Mouse (Mus musculus) kidney, adult 9 months (tissue): Measurements from ENCODE around the gene Ly6g6e.

Experiments used
- DNase-seq: peaks from one replicate; pipeline ENCODE4 v3.0.0; 2022

The Ly6g6e gene

DNA sequence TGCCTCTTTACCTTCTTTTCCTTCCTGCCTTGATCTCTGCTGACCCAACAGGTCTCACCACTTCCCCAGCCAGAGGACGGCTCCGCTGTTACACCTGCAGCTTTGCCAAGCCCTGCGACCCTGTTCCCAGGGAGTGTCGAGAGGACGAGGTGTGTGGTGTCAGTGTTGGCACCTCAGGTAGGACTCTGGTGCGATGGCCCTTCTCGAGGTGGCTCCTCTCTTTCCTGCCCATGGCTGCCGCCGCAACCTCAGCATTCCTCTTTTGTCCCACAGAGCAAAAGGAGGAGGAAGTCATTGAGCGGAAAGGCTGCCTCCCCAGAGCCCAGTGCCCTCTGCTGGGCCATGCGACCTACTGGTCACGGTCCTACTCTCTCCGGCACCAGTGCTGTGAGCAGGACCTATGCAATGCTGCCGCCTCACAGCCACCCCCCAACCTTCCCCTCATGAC lies 1.1 kb downstream of the Ly6g6e start, which contains the start of gene Ly6g6d:
TSS of gene Ly6g6d (minus strand) at position 280 of the 448 bp plus-strand sequence.
- peak; percentile 75 for DNase-seq

DNA sequence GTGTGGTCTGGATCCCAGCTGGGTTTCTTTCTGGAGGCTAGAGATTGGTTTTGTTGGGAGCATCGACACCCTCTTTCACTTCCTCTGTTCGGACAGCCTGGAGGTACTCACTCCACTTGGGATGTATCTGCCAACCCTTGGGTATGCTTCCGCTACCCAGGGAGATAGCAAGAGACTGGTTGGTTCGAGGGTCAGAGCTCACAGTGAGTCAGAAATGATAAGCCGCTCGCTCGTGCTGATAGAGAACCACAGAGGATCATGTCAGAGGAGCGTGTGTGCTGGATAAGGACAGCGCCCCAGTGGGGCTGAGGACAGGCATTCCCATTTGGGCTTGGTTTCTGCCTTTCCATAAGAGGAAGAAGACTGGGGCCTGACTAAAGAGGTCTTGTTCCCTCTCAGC lies 3.1 kb downstream of the Ly6g6e start:
- DNase-seq: no peak

DNA sequence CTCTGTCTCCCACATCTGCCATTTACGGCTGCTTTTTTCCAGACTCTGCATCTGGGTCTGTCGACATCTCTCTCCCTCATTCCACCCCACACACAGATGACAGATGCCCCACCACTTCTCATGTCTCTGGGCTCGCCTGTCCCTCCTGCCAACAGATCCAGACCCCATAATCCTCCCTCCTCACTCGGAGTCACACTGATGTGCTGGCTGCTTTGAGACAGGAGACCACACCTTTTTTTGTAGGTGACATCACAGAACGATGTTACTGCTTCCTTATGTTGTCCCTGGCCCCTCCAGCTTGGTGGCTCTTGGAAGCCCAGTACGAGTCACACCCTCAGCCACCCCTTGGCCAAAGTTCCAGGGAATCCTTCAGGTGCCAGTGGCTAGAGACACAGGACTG lies 3.5 kb downstream of the Ly6g6e start:
- no peak for DNase-seq

DNA sequence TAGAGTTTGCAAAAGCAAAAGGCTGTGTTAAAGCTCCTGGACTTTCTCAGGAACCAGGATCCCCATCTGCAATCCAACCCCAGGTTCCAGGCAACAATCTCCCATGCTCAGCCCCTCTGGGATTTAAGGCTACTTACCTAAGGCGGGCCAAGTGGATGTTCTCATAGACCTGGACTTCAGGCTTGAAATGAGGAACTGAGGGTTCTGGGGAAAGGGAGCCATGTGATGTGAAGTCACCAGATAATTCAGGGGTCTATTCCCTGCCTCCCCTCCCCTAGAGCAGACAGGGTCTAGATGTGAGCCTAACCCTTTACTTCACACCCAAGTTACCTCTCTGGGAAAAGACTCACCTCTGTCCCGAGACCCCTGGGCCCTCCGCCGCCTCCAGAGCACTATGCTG lies 4.0 kb downstream of the Ly6g6e start:
- no peak for DNase-seq

DNA sequence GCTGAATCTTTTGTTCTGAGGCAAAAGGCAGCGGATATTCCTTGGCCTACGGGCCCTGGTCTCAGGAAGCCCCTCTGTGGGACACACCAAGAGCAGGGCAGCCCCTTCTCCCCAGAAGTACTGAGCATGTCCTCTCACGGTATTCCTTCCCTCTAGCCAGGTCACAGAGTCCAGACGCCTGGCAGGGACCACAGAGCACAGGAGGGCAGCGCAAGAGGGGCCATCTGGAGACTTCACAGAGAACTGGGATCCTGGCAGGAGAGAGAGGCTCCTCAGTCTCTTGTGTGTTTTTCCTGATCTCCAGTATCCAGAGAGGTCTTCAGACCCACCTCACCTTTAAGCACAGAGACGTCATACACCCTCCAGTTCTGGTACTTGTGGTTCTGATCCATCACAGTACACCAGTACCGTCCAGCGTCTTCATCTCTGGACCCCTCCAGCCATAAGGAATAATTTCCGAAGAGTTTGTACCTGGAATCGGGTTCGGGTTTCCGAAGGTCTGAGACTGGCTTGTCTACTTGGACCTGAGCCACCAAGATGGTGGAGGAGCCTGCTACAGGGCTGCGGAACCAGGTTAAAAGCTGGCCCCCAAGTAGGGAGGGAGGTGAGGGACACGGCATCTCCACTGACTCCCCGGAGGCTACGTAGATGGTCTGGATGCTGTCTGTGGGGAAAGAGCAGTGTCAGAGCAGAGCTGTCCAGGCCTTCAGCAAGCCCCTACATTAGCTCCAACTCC lies 6.3 kb downstream of the Ly6g6e start:
- no peak for DNase-seq

DNA sequence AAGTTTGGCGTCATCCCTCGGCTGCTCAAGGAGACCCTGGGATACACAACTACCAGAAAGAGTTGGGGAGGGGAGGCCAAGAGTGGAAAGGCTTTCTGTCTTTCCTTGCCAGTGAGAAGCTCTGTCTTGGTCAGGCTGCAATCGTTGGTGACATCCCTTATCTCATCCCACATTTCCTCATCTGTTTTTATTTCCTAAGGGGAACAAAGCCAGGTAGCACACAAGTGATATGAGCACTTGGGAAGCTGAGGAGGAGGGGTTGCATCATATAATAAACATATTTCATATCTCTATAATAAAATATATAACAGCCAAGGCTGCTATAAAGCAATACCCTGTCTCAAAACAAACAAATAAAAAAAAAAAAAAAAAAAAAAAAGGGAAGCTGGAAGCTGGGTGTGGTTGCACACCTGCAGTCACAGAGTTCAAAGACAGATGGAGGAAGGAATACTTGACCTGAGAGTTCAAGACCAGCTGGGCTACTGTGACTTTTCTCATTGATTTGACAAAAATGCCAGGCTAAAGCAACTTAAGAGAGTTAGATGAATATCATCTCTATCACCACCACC lies 7.3 kb downstream of the Ly6g6e start:
- no peak for DNase-seq

DNA sequence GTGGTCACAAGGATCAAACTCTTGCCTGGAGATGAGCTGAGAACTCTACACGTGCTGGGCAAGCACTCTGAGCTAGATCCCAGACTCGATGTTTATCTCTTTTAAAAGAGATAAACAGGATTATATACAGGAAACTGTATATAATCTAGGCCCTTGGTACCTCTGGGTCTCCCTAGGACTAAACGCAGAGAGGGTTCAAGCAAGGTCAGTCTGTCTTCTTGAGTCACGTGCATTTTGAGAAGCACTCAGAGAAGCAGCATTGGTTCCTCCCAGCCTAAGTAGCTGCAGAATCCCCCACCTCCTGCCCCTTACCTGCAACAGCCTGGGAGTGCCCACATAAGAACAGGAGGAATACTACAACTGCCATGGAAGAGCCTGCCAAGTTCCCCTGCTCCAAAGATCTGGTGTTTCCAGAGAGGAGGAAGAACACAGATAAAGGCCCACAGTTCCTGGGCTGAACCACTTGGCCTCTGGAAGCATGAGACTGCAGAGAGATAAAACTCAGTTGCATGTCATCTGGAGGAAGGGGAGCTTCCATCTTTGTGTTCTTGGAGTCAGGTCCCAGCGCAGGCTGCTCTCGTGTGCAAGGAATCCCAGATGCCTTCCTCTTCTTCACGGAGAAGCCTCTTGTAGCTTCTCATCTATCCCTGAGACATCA lies 8.6 kb downstream of the Ly6g6e start, which contains the start of gene Ly6g6f:
TSS of gene Ly6g6f (minus strand) at position 403 of the 658 bp plus-strand sequence.
- no peak for DNase-seq

DNA sequence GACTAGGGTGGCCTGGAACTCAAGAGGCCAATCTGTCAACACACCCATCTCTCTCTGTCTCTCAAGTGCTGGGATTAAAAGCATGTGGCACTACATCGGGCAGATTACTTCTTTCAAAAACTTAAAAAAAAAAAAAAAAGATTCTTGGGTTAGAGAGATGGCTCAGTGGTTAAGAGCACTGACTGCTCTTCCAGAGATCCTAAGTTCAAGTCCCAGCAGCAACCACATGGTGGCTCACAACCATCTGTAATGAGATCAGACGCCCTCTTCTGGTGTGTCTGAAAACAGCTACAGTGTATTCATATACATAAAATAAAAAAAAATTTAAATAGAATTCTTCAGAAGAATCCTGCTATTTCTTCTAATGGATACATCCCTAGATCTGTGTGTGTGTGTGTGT lies 11.4 kb downstream of the Ly6g6e start:
- DNase-seq: no peak

DNA sequence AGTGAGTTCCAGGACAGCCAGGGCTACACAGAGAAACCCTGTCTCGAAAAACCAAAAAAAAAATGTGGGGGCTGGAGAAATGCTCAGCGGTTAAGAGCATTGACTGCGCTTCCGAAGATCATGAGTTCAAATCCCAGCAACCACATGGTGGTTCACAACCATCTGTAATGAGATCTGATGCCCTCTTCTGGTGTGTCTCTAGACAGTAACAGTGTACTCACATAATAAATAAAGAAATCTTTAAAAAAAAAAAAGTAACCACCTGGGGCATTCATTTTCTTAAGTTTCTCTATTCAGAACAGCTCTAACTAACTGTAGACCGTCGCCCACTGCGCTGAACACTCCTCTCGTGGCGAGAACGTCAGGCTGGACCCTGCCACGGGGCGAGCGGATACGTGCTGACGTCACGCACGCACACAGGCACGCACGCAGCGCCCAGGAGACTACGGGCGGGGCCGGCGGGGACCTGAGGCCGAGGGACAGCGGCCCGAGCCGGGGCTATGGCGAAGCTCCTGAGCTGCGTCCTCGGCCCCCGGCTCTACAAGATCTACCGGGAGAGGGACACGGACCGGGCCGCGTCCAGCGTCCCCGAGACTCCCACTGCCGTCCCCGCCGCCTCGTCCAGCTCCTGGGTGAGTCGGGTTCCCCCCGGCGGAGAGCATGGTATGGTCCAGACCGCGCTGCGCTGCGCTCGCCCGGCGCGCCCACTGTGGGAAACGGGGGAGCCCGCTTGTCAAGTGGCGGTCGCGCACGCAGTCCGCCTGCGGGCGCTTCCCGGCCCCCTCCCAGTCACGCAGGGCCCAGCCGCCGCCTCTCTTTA lies 12.3 kb downstream of the Ly6g6e start, which contains the start of gene Abhd16a:
TSS of gene Abhd16a (plus strand) at position 439 of the 820 bp plus-strand sequence.
- peak; percentile 95 for DNase-seq

DNA sequence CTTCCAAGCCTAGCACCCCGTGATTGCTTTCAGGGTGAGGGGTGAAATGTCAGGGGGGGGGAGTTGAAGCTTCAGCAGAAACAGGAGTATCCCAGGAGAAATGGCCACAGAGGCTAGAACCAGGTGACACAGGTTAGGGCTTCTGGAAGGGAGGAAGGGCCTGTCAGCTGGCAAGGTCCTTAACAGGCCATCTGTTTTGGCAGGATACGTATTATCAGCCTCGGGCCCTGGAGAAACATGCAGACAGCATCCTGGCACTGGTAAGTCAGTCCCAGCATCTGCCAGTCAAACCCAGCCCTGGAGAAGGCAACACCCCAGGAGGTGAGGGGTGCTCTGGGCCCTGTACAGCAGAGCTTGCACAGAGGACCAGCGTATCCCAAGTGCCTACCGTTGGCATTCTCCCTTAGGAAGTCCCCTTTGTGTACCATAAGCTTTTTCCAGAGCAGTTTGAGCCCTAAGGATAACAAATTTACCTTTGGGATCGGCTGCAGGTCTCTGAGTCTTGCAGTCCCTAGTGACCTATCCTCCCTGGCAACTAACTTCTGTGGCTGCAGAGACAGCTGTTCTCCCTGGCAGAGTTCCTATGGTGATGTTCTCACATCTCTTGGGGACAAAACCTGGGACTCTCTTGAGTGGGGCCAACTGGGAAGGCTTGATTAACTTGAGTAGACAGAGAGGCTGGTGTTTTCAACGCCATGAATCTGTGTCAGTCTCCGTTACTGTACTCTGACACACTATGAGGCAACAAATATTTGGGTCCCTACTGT lies 13.6 kb downstream of the Ly6g6e start:
- no peak for DNase-seq

DNA sequence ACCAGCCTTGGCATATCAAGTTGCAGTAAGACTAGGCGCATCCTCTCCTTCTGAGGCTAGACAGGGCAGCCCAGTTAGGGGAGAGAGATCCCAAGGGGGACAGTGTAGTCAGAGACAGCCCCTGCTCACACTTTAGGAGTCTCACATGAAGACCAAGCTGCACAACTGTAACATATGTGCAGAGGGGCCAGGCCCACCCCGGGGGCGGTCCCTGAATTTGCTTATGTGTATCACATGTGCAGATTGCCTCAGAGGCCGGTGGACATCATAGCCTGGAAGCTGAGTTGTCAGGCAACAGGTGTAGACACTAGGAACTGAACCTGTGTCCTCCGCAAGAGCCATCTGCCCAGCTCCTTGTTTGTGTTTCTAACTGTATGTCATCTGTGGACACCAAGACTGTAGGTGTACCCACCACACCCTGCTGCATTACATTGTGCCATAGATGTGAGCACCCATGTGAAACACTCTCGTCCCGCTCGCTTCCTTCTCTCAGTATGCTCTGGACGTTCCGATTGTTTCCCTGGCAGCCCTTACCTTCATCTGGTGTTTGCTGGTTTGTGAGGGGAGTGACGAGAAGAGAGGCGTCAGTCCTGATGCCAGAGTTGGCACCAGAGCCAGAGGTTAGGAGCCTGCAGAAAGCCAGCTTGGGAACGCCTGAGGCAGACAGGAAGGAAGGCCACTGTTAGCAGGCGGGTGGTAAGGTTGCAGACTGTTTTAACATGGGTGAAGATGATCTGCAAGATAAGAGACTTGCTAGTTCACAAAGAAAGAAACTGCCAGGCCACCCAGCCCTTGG lies 15.9 kb downstream of the Ly6g6e start:
- DNase-seq: no peak

DNA sequence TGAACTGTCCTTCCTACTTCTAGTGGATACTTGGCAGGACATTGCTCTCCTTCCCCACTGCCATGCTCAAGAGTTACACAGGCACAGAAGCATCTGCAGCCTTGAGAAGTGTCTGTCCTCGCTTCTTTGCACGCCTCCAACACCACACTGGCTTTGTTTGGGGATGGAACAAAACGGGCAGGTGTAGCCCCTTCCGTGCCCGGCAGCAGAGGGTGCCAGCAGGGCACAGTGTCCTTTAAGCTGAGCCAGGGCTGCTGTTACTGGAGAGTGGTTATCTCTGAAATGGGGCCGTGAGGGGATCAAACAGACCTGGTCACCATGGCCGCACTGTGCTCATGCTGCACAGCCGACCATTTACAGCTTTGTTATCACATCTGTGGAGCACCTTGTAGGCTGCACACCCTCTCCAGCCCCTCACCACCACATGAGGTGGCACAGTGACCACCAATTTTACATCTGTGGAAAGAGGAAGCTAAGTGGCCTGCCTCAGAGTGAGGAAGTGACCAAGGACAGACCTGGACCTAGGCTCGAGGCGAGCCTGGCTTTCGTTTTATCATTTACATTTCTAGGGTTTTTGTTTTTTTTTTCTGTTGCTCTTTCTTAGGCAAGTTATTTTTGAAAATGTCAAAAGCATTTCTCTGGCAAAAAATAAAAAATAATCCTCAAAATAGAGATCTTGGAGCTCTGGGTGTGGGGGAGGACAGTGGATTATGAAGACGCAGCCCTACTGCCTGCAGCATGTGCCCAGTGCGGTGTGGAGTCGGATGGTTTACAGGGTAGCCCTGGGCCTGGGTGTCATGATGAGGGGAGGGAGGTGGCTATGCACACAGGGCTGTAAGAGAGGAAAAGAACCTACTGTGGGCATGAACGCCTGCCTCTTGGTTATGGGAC lies 18.0 kb downstream of the Ly6g6e start:
- no peak for DNase-seq

DNA sequence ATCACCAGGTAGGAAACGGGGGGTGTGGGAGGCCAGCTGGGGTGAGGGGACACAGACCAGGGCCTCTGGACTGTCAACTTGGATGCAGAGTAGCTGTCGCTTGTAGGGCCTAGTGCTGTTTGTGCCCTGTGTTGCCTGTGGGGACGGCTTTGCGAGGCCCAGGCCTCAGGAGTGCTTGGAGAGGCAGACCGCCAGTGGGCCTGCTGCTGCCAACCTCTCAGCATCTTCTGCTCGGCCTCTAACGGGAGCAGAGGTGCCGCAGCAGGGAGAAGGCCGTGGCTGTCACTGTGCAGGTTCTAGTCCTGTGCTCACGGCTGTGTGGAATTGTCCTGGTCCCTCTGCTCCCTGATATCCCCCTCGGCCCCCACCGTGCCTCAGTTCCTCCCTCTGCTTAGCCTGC lies 19.9 kb downstream of the Ly6g6e start:
- DNase-seq: no peak

DNA sequence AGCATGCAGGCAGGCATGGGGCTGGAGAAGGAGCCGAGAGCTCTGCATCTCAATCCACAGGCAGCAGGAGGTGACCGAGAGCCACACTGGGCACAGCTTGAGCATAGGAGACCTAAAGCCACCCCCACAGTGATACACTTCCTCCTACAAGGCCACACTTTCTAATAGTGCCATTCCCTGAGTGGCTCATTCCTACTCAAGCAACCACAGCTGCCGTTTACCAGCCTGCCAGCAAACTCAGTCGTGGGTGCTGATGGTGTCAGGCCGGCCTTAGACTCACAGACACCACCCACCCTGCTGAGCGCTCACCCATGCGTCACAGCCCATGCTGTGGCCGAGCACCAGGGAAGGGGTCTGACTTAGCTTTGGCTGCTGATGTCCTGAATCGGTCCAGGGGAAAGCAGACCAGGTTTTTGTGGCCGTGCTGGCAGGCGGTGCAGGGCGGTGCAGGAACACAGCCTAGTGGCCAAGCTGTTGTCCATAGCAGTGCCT lies 20.5 kb downstream of the Ly6g6e start:
- peak; percentile 39 for DNase-seq

DNA sequence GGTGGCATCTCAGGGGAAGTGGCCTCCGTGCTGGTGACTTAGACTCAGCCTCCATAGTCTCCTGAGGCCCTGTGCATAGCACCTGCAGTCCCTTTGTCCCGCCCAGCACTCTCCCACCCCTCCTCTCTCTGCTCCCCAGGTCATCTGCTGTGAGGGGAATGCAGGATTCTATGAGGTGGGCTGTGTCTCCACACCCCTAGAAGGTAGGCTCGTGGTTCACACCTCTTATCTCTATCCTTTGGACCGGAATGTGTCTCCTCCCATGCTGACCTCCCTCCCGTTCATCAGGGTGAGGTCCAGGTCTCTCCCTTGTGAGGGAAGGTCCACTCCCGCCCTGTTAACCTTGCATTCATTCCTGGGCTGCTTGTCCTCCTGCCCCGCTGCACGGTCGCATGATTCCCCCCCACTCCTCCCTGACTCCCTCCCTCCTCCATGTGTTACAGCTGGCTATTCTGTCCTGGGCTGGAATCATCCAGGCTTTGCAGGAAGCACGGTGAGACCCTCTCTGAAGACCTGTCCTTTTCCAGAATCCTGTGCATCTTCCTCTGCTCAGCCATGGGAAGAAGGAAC lies 23.6 kb downstream of the Ly6g6e start:
- DNase-seq: no peak

DNA sequence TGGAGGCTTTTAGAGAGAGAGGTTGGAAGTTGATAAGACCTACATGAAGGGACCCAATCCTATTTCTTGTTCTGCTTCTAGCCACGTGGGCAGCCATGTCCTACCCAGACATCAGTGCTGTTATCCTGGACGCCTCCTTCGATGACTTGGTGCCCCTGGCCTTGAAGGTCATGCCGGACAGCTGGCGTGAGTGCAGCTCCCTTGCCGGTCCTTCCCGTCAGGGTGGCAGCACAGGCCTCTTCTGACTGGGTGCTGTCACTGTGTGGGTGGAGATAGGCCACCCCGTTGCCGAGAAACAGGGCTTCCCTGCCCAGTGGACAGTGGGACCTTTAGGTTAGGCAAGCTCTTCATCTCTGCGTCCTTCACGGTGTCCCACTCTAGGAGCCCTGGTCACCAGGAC lies 24.5 kb downstream of the Ly6g6e start:
- no peak for DNase-seq

DNA sequence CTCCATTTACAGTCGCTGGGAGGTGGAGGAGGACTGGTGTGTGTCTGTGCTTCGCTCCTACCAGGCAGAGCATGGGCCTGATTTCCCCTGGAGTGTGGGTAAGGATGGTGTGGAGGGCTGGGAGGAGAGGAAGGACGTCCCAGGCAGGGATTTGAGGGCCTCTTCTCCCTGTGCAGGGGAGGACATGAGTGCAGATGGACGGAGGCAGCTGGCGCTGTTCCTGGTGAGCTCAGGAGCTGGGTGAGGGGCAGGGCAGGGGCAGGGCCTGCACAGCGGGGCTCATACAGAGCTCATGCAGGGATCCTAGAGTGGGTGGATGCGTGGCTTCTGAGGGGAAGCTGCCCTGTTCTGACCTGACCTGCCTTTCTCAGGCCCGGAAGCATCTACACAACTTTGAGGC lies 25.6 kb downstream of the Ly6g6e start:
- DNase-seq: no peak

DNA sequence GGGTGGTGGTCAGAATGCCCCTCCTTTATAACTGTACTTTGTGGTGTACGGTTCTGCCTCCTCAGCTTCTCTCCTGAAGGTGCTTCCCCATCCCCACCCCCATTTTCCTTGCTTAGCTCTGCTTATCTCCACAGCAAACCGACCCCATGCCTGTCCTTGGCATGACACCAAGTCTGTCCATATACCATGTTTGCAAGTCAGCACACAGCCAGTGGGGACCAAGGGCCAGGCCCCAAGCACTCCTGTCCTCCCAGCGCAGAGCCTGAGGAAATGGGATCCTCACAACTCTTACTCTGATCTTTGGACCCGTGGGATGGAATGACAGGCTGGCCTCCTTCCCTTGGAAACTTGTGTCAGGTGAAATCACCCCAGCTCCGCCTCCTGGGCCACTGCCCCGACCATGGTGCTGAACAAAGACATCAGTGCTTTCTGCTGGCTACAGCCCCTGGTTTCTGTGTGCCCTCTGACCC lies 26.6 kb downstream of the Ly6g6e start:
- peak; percentile 88 for DNase-seq

DNA sequence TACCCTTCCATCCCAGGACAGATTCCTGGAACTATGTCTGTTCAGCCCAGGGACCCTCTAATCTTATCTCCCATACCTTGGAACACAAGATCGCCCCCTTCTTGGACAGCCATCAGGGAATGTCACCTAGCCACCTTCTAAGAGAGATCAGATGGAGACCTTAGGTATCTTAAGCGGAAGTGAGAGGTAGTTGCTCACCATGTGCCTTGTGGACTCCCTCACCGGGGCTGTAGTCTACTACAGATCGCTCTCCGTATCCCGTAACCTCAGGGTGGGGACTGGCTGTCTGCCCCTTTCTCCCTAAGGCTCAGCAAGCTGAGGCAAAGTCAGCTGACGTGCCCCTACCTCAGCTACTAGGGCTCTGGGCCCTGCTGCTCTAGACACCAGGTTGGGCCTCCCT lies 27.4 kb downstream of the Ly6g6e start:
- no peak for DNase-seq

DNA sequence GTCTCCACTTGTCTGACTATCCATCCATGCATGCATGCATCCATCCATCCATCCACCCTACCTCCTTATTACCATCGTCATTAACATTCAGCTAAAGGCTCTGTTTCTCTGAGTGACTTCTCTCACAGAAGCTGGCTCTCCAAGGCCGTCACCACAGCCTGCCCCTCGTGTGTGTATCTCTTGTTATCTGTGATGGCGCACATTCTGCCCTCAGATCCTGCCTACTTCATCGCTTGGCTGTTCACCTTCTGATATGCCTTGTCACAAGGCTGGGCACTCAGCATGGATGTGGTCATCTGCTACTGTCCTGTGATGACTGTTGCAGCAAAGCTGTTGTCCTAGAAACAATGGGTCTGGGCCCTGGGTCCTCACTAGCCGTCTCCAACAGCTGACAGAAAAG lies 28.1 kb downstream of the Ly6g6e start:
- no peak for DNase-seq
